Mouse (Mus musculus) left cerebral cortex, postnatal 14 days (tissue): ENCODE measurements around the gene Bcl7a. TPM values are rescaled to one million over a fixed set of nuclear protein-coding genes. Genes with fewer than 3 reads are reported as not detected.

Experiments used
- DNase-seq, 2 experiments: peaks; one replicate each; pipeline ENCODE4 v3.0.0; 2021 to 2022; ENCODE audit warnings: low spot score in 2 of 2, mixed read lengths in 1 of 2
- intact Hi-C: fragments of 180-260 bp; cut with DNase I; formaldehyde crosslinking; loops from one replicate; pipeline ENCODE4 v1.15.1; 2025
- total RNA-seq, 2 experiments: library from RNA; stranded (reverse); gene quantifications; 2 replicates each; pipeline ENCODE4 v1.2.3; 2021

Bcl7a gene
- total RNA-seq, 2 experiments from 2014 or later = 76.2 to 79.1 TPM

- intact Hi-C loops = no loop called here
- DNase-seq = no peak
These were observed 55.3 kb downstream of the Bcl7a start for GRCm38 (mm10) chr5:123398856-123399498.

- no peak for DNase-seq
- intact Hi-C loops = no loop called here
These were observed 60.8 kb downstream of the Bcl7a start for GRCm38 (mm10) chr5:123404480-123404879.

- DNase-seq = no peak
- intact Hi-C loops = no loop called here
These were observed 63.3 kb downstream of the Bcl7a start for GRCm38 (mm10) chr5:123406952-123407351.

GRCm38 (mm10) chr5:123408176-123408575 is 64.5 kb downstream of the Bcl7a start:
- no peak for DNase-seq
- intact Hi-C loops = no loop called here

GRCm38 (mm10) chr5:123412193-123412592 is 68.6 kb downstream of the Bcl7a start:
- intact Hi-C loops = no loop called here
- no peak for DNase-seq

GRCm38 (mm10) chr5:123413866-123414363 is 70.3 kb downstream of the Bcl7a start:
- no peak for DNase-seq
- intact Hi-C loops = no loop called here

GRCm38 (mm10) chr5:123416149-123416548 is 72.5 kb downstream of the Bcl7a start:
- no peak for DNase-seq
- intact Hi-C loops = no loop called here

GRCm38 (mm10) chr5:123416566-123417518 is 73.2 kb downstream of the Bcl7a start:
- no peak for DNase-seq
- intact Hi-C loops = no loop called here

- no peak for DNase-seq
- intact Hi-C loops = no loop called here
These were observed 80.3 kb downstream of the Bcl7a start for GRCm38 (mm10) chr5:123423885-123424284.

Other genes with a start within 250 kb of the Bcl7a start
- gene Rhof, start 211.1 kb upstream of the Bcl7a start, total RNA-seq = 10 to 100 TPM; 54.3 to 56.3 TPM
- 10 to 100 TPM; 31.3 to 31.4 TPM for gene Setd1b, start 201.6 kb upstream of the Bcl7a start, total RNA-seq
- gene Psmd9, start 174.4 kb upstream of the Bcl7a start, total RNA-seq = 10 to 100 TPM; 29.2 to 29.7 TPM
- gene Hpd, start 161.1 kb upstream of the Bcl7a start, total RNA-seq = not detected
- gene Wdr66, start 91.7 kb upstream of the Bcl7a start, total RNA-seq = 1 to 10 TPM; 6.6 to 8.9 TPM
- 10 to 100 TPM; 19.2 to 22.6 TPM for gene Mlxip, start 51.0 kb downstream of the Bcl7a start, total RNA-seq
- gene Lrrc43, start 145.5 kb downstream of the Bcl7a start, total RNA-seq = 1 to 10 TPM; 1.1 to 1.4 TPM
- gene Il31, start 145.7 kb downstream of the Bcl7a start, total RNA-seq = not detected
- gene B3gnt4, start 166.6 kb downstream of the Bcl7a start, total RNA-seq = under 1 TPM; 0.61 to 0.99 TPM
- 10 to 100 TPM; 37.8 TPM for gene Diablo, start 180.3 kb downstream of the Bcl7a start, total RNA-seq
- 1 to 10 TPM; 7.1 to 7.4 TPM for gene Gm49027, start 181.7 kb downstream of the Bcl7a start, total RNA-seq
- 10 to 100 TPM; 79.1 to 83.3 TPM for gene Vps33a, start 229.2 kb downstream of the Bcl7a start, total RNA-seq